Mouse (Mus musculus) neural tube, embryonic 11.5 days (tissue): ENCODE results near the gene 2310003L06Rik. TPM values are rescaled to one million over a fixed set of nuclear protein-coding genes. Genes with fewer than 3 reads are reported as not detected.
A peak's percentile ranks its signal among the peaks of the same experiment; 100 is the strongest.

Experiments
- ATAC-seq: fragments of 200-750 bp; cut with Nextera tagmentation; 2 replicates; pipeline ENCODE4 v1.8.0; 2017; ENCODE audit warnings: moderate number of reproducible peaks, mild to moderate bottlenecking, moderate TSS enrichment, moderate library complexity; ENCODE audit not compliant: insufficient read depth, low FRiP score, low TSS enrichment
- DNase-seq: peaks from one replicate; pipeline ENCODE4 v3.0.0-alpha.2; 2015; ENCODE audit warnings: low spot score
- H3K27ac ChIP-seq: fragments of 300-500 bp; sonication (generic); 2 replicates; pipeline ENCODE4 v1.5.1; 2014; ENCODE audit warnings: low read depth, mild to moderate bottlenecking, low read length
- H3K27me3 ChIP-seq: fragments of 300-500 bp; sonication (generic); 2 replicates; pipeline ENCODE4 v1.6.1; 2014; ENCODE audit warnings: mild to moderate bottlenecking, low read length, mixed read lengths; ENCODE audit not compliant: control insufficient read depth, insufficient read depth
- H3K36me3 ChIP-seq: fragments of 300-500 bp; sonication (generic); 2 replicates; pipeline ENCODE4 v1.6.1; 2014; ENCODE audit warnings: mild to moderate bottlenecking, low read length, moderate library complexity, mixed read lengths; ENCODE audit not compliant: control insufficient read depth, insufficient read depth
- H3K4me1 ChIP-seq: fragments of 300-500 bp; sonication (generic); 2 replicates; pipeline ENCODE4 v1.6.1; 2014; ENCODE audit warnings: low read length, mixed read lengths; ENCODE audit not compliant: control insufficient read depth, insufficient read depth
- H3K4me2 ChIP-seq: fragments of 300-500 bp; sonication (generic); 2 replicates; pipeline ENCODE4 v1.6.1; 2014; ENCODE audit warnings: low read depth, mild to moderate bottlenecking, moderate library complexity
- H3K4me3 ChIP-seq: fragments of 300-500 bp; sonication (generic); 2 replicates; pipeline ENCODE4 v1.5.1; 2014; ENCODE audit warnings: low read depth, low read length
- H3K9ac ChIP-seq: fragments of 300-500 bp; sonication (generic); 2 replicates; pipeline ENCODE4 v1.6.1; 2014; ENCODE audit warnings: mild to moderate bottlenecking, low read length
- H3K9me3 ChIP-seq: fragments of 300-500 bp; sonication (generic); 2 replicates; pipeline ENCODE4 v1.6.1; 2016; ENCODE audit warnings: low read length; ENCODE audit not compliant: control insufficient read depth
- WGBS: fragments of 180-500 bp; shearing (Covaris S2); extraction: QIAGEN DNeasy Blood & Tissue Kit; methylation state at CpG from one replicate; pipeline ENCODE4 v1.1.7; 2014; 5-methylcytosine and 5-hydroxymethylcytosine counted together
- polyA plus RNA-seq: library from polyadenylated mRNA; unstranded; fragments of >200 nt; fragmentation: Nextera tagmentation; extraction: Ambion mirVana; gene quantifications from 2 replicates; pipeline ENCODE4 v1.2.1, GENCODE M21; 2014

2310003L06Rik gene
- polyA plus RNA-seq = not detected in 2 replicates

DNA sequence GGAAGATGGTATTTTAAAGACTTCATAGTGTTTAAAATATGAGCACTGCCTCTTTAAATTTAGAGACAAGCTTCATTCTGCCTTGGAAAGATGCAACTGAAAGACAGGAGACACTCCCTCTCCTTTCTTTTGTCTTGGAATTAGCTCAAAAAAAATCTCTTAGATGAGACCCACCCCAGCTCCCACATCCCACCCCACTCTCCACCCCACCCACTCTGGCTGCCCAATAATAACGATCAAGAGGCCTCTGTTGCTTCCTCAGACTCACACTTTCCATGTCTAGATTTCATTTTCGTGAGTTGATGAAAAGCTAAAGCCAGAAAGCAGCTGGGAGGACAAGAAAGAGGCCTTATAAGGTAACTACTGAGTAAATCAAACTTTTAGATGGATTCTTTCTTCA lies at the start of gene 2310003L06Rik, which contains the start of gene Gm28434:
2310003L06Rik (plus strand) TSS at position 259 of the 400 bp plus-strand sequence.
Gm28434 (plus strand) TSS at position 317 of the 400 bp plus-strand sequence.
- WGBS = 71% methylated on average over 2 of the region's 2 CpGs
- Histone ChIP-seq H3K4me1 (no peaks in the 10 kb centered on the region), H3K4me2 (no peak within 1 kb of the TSS), H3K9ac (no peak within 1 kb of the TSS), H3K9me3 (no peaks in the 10 kb centered on the region), H3K36me3 (no peaks in the 10 kb centered on the region), H3K27me3 (no peaks in the 10 kb centered on the region), H3K4me3 (no peak within 1 kb of the TSS), H3K27ac (no peak within 1 kb of the TSS)
- no peak for ATAC-seq
- no peak for DNase-seq

DNA sequence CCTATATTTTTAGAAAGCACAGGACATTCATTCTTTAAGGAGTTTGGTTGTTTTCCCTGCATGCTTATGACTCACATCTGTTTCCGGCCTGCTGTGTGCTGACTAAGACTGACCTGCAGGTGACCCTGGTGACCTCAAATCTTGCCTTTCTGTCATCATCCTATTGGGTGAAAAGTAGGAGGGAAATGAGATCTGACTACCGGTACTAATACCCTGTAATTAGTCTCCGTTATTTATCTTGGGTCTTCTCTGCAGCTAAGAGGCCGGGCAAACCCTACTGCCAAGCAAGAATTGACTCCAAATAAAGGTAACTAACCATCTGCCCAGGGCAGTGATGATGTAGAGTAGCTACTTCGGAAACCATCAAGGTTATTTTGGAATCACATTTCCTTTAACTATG lies 43.9 kb upstream of the 2310003L06Rik start, which contains the start of gene Csn3:
Csn3 (plus strand) TSS at position 208 of the 400 bp plus-strand sequence.
- Histone ChIP-seq H3K9me3 (no peaks in the 10 kb centered on the region), H3K4me2 (no peak within 1 kb of the TSS), H3K27me3 (no peaks in the 10 kb centered on the region), H3K36me3 (no peaks in the 10 kb centered on the region), H3K4me1 (no peaks in the 10 kb centered on the region), H3K9ac (no peak within 1 kb of the TSS), H3K4me3 (no peak within 1 kb of the TSS), H3K27ac (no peak within 1 kb of the TSS)
- ATAC-seq (no peak), DNase-seq (peak; percentile 12)
- 26% methylated on average over 5 of the region's 5 CpGs for WGBS

DNA sequence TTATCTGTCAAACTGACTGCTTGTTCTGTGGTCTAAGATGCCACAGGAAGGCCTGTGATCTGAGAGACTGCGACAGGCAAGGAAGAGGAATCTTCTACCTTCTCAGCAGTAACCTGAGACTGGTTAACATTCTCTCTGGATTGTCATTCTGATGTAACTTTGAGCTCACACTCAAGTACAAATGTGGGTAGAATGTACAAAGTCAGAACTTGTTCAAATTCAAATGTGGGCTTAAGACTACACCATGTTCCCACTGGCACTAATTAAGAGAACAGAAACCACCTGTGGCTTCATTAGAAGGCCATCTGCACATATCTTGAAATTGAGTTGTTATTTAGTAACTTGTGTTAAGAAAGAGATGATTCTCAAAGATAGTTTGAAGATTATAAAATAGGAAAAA lies 37.7 kb upstream of the 2310003L06Rik start:
- Histone ChIP-seq H3K27me3 (no peaks in the 10 kb centered on the region), H3K36me3 (no peaks in the 10 kb centered on the region), H3K4me3 (no peak overlapping the region), H3K4me1 (no peaks in the 10 kb centered on the region), H3K27ac (no peak overlapping the region), H3K4me2 (no peak overlapping the region), H3K9ac (no peak overlapping the region), H3K9me3 (no peaks in the 10 kb centered on the region)
- ATAC-seq (no peak), DNase-seq (no peak)
- 60% methylated on average over 1 of the region's 1 CpGs for WGBS

DNA sequence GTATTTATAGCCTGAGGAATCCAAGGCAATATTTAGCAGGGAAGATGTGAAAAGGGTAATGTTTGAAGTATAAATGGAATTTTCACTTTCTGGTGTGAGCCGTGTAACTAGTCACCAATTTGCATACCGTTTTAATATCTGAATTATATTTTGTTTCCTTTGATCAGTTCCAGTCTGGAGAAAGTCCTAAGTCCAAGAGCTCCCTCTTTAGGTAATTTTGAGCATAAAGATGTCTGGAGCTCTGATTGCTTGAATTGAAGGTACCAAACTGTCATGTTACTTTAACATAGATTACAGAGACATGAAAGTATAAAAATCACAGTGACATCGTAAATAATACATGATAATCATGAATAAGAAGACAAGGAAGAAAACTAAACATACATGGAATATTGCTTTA lies 28.5 kb upstream of the 2310003L06Rik start:
- no peak for DNase-seq

DNA sequence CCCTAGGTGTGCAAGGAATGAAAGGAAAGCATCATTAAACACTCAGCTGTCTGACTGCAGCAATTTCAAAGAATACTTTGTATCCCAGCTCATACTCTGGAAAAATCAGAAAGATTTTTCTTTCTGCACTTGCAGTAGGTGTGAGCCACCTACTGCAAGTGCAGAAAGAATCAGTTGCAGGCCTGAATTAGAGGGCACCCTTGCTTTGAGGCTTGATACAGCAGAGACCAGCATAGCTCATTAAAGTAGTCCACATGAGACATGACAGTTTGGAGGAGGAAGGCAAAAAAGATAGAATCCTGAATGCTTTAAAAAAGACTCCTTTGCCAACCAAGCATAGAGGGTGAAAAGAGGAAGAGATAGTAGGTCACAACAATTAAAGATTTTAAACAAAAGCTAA lies 26.7 kb upstream of the 2310003L06Rik start:
- Histone ChIP-seq H3K27ac (no peak overlapping the region), H3K9me3 (no peaks in the 10 kb centered on the region), H3K4me3 (no peak overlapping the region), H3K4me2 (no peak overlapping the region), H3K36me3 (no peaks in the 10 kb centered on the region), H3K27me3 (no peaks in the 10 kb centered on the region), H3K9ac (no peak overlapping the region), H3K4me1 (no peaks in the 10 kb centered on the region)
- DNase-seq (no peak), ATAC-seq (no peak)

More for the DNA sequence above, 28.5 kb upstream of the 2310003L06Rik start:
- no peaks in the 10 kb centered on the region for H3K27me3 ChIP-seq
- H3K4me2 ChIP-seq = no peak overlapping the region
- WGBS = 53% methylated on average over 3 of the region's 3 CpGs
- no peak for ATAC-seq
- no peaks in the 10 kb centered on the region for H3K4me1 ChIP-seq
- no peak overlapping the region for H3K27ac ChIP-seq
- H3K36me3 ChIP-seq = no peaks in the 10 kb centered on the region
- H3K4me3 ChIP-seq = no peak overlapping the region
- H3K9ac ChIP-seq = no peak overlapping the region
- H3K9me3 ChIP-seq = no peaks in the 10 kb centered on the region

DNA sequence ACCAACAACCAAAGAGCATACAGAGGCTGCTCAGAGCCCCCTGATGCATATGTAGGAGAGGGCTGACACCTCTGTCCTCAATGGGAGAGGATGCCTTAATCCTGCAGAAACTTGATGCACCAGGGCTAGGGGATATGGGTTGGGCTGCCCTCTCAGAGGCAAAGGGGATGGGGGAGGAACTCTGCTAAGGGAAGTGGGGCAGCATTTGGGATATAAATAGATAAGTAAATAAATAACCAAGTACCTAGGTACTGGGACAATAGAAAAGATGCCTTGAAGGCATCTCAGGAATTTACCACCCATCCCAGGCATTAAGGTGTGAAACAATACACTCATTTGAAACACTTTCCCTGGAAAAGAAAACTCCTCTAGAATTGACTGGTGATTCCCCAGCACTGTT lies 17.4 kb upstream of the 2310003L06Rik start:
- Histone ChIP-seq H3K27ac (no peak overlapping the region), H3K4me3 (no peak overlapping the region), H3K4me2 (no peak overlapping the region), H3K9ac (no peak overlapping the region), H3K4me1 (no peaks in the 10 kb centered on the region), H3K27me3 (no peaks in the 10 kb centered on the region), H3K9me3 (no peaks in the 10 kb centered on the region), H3K36me3 (no peaks in the 10 kb centered on the region)
- DNase-seq (no peak), ATAC-seq (no peak)

DNA sequence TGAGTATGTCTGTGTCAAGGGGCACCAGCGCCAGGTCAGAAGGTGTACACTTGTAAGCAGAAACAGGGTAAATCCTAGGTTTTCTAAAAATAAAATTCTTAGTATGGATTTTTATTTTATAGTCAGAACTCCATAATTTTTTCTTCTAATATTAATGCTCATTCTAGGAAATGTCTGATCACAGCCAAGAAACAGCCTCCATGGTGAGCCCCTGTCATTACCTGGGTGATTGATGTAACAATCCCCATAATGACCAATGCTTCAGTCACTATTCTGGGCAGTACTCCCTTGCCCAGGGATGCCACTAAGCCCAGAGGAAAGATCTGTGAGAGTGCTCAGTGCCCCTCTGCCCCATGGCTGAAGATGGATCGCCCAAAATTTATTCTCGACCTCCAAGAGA lies 9.9 kb downstream of the 2310003L06Rik start, which contains the start of gene Cabs1:
Cabs1 (plus strand) TSS at position 301 of the 400 bp plus-strand sequence.
- no peaks in the 10 kb centered on the region for H3K9me3 ChIP-seq
- WGBS = 88% methylated on average over 3 of the region's 3 CpGs
- ATAC-seq = no peak
- H3K4me3 ChIP-seq = no peak within 1 kb of the TSS
- H3K36me3 ChIP-seq = no peaks in the 10 kb centered on the region
- DNase-seq = no peak
- H3K27me3 ChIP-seq = no peaks in the 10 kb centered on the region
- no peak within 1 kb of the TSS for H3K27ac ChIP-seq
- no peaks in the 10 kb centered on the region for H3K4me1 ChIP-seq
- no peak within 1 kb of the TSS for H3K9ac ChIP-seq
- no peak within 1 kb of the TSS for H3K4me2 ChIP-seq

DNA sequence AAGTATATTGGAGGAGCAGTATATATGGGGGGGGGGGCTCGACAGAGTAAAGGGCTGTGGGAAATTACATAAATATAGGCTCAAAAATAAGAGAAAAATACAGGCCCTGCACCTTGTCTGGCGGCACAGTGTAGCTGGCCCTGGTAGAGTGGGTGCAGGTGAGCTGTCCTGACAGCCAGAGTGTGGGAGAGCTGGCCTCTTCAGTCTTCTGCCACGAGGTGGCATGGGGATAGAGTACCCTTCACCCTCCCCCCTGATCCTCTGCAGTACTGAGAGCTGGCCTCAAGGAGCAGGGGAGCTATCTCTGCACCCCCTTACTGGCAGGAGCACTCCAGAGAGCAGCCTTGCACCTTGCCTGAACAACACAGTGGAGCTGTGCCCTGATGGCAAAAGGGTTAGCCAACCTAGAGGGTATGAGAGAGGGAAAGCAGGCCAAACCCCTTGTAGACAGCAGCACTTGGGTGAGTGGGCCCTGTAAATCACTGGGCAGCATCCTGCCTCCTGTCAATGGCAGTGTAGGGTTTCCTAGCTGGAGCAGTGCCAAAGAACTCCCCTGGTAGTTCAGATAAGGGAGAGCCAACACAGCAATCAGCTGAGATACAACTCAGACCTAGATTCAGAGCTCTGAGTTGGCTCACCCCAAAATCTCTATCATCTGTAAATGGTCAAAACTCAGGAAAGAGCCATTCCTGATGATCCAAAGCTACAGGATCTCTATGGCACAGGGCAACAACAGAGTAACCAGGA lies 13.4 kb downstream of the 2310003L06Rik start:
- no peaks in the 10 kb centered on the region for H3K9me3 ChIP-seq

DNA sequence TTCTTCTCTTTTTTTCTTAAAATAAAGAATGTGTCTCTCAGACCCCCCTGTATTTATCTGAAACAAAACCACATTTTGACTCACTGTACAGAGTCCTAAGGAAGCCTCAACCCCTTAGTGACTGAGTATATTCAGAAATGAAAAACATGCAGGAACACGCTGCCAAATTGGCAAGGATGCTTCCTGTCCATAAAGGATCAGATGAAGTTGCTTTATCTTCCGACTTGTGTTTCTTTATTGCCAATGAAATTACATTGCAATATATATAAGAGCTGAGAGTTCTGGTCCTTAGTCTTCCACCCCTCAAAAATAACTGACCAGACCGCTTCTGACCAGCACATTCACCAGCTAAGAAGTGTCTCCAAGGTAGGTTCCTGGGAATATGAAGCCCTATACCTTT lies 33.0 kb downstream of the 2310003L06Rik start, which contains the start of gene Smr3a:
Smr3a (plus strand) TSS at position 301 of the 400 bp plus-strand sequence.
- no peaks in the 10 kb centered on the region for H3K9me3 ChIP-seq
- no peak within 1 kb of the TSS for H3K9ac ChIP-seq
- ATAC-seq (no peak), DNase-seq (no peak)
- H3K4me1 ChIP-seq = no peaks in the 10 kb centered on the region
- H3K4me2 ChIP-seq = no peak within 1 kb of the TSS
- H3K27me3 ChIP-seq = no peaks in the 10 kb centered on the region
- H3K27ac ChIP-seq = no peak within 1 kb of the TSS
- H3K36me3 ChIP-seq = no peaks in the 10 kb centered on the region
- 90% methylated on average over 3 of the region's 3 CpGs for WGBS
- no peak within 1 kb of the TSS for H3K4me3 ChIP-seq

More for the DNA sequence above, 13.4 kb downstream of the 2310003L06Rik start:
- Histone ChIP-seq H3K36me3 (no peaks in the 10 kb centered on the region), H3K4me2 (no peak overlapping the region), H3K27me3 (no peaks in the 10 kb centered on the region), H3K4me1 (no peaks in the 10 kb centered on the region), H3K9ac (no peak overlapping the region), H3K27ac (no peak overlapping the region), H3K4me3 (no peak overlapping the region)
- DNase-seq = no peak
- no peak for ATAC-seq
- WGBS = 47% methylated on average over 3 of the region's 3 CpGs
